Mouse (Mus musculus) adrenal gland, postnatal 10 days (tissue): ENCODE measurements around the gene Teddm3. TPM values are rescaled to one million over a fixed set of nuclear protein-coding genes. Genes with fewer than 3 reads are reported as not detected.
"Not testable (repeated sequence)": the region's sequence is repeated elsewhere in the genome, so short reads cannot be mapped to it uniquely, and the experiment has no call there.

ENCODE experiments used
- DNase-seq: peaks from one replicate; pipeline ENCODE4 v3.0.0; 2021; ENCODE audit warnings: mixed read lengths
- total RNA-seq, 2 experiments: library from RNA; stranded (reverse); gene quantifications; 2 replicates each; pipeline ENCODE4 v1.2.3; 2021

Gene Teddm3
- total RNA-seq, 2 experiments from 2014 or later, result not detected

DNA sequence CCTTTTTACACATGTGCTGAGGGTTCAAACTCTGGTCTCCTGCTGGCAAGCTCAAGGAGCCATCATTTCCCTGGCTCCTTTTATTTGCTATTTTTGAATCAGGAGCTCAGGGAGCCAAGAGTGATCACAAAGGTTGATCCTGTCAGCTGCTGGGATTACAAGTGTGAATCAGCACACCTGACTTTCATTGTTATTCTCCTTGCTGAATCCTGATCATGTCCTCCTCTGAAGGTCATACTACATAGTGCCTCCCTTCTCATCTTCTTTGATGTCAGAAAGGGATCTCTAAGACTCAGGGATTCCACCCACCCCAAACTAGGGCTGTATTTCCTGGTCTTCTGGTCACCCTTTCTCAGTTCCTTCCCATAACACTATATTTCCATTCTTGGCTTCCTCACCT lies 3.9 kb downstream of the Teddm3 start:
- no peak for DNase-seq

- DNase-seq, result not testable (repeated sequence)
Measured at GRCm38 (mm10) chr16:21148451-21148850, 5.3 kb downstream of the Teddm3 start.

GRCm38 (mm10) chr16:21136312-21137083 lies 17.3 kb downstream of the Teddm3 start:
- no peak for DNase-seq

GRCm38 (mm10) chr16:21127666-21128065 lies 26.1 kb downstream of the Teddm3 start:
- DNase-seq, result not testable (repeated sequence)

DNA sequence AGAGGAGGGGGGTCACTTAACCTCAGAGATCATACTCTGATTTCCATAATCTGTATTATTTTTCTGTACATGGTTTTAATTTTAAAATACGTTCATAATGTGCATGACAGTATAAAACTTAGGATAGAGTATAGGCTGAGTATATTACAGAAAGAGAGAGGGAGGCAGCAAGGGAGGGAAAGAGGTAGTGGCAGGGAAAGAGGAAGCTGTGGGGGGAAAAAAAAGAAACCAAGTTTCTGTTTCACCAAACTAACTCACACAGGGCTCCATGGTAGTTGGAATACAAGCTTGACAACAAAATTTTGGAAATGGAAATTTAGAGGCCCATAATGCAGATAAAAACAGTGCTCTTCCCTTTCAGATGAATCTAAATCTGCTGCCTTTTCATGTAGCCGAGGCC lies 31.0 kb downstream of the Teddm3 start:
- DNase-seq, result not testable (repeated sequence)

DNA sequence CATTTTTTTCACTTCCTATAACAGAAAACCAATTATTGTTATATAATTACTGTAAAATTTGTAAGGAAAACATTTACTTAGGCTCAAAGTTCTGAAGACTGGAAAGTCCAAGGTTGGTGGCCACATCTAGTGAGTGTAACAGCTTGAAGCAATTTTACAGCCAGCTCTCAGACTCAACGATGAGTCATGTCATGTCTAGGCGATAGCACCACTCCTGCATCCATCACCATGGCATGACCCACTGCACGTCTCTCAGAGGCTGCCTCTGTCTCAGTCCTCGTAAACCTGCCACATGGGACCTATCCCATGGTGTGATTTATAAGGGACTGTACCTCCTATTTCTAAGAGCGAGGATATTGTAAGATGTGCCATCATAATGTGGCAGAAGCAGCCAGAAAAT lies 37.7 kb downstream of the Teddm3 start:
- DNase-seq, result no peak

- DNase-seq, result no peak
Measured at GRCm38 (mm10) chr16:21109473-21109872, 44.3 kb downstream of the Teddm3 start.

Other genes starting within 250 kb of the Teddm3 start
- gene Ephb3, start 50.8 kb upstream of the Teddm3 start, total RNA-seq, result 1 to 10 TPM; 3.9 to 4.6 TPM